Mouse (Mus musculus) gastrocnemius, adult 18-20 months (tissue): ENCODE data around the gene Myof. TPM values are rescaled to one million over a fixed set of nuclear protein-coding genes. Genes with fewer than 3 reads are reported as not detected.

Source experiments
- DNase-seq: peaks from one replicate; pipeline ENCODE4 v3.0.0; 2021; ENCODE audit warnings: low spot score
- total RNA-seq, 2 experiments: library from RNA; stranded (reverse); gene quantifications; 2 replicates each; pipeline ENCODE4 v1.2.3; 2021

Myof gene
- total RNA-seq, 2 experiments from 2014 or later: 4.1 to 5.3 TPM

DNA sequence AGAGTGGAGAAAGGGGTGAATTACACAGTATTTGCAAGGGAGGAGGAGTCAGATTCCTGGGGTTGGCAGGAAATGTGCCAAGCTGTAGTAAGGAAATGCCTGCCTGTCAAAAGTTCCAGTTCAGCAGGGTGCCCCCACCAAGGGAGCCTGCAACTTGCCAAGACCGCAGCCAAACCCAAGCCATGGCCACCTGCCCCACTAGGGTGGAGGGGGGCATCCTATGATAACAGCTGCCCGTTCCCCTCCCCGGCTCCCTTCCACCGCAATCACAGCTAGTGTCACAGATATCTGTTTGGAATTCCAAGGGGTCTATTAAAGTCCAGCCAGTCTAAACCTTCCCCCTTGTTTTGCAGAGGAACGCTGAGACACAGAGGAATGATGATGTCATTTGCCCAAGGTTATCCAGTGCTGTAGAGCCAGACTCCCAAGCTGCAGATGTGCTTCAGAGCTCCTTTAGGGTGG, 1.1 kb downstream of the Myof start:
- no peak for DNase-seq

DNA sequence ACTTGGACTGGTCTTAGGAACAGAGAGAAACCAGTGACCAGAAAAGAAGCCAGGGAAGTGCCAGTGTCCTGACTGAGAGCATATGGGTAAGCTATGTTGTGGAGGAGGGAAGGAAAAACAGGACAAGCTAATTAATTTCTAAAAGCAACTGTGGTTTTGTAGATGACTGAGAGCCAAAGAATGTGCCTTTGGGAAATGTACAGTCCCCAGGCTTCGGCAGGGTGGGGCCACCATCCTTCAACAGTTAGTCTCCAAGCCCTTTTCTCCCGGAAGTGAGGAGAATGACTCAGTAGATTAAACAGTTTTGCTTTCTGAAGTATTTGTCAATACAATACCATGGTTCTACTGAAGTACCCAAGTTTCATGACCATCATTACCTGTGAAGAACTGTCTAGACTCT, 5.1 kb downstream of the Myof start:
- no peak for DNase-seq

DNA sequence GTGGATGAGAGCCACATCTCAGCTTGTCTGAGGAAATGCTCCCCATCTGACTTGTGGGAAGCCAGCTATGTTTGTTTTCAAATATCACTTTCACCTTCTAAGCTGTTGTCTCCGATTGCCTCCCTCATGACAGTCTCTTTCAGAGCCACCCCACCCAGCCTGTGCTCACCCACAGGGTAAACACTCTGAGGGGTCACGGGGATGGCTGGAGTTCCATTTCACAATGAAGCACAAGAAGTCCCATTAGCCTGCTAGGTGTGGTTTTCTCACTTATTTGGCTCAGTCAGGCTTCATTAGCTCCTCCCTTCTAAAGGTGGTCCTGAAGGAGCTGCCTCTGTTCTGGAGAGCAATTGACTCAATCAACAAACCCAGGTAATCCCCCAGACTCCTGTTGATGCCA, 7.6 kb downstream of the Myof start:
- DNase-seq: no peak

DNA sequence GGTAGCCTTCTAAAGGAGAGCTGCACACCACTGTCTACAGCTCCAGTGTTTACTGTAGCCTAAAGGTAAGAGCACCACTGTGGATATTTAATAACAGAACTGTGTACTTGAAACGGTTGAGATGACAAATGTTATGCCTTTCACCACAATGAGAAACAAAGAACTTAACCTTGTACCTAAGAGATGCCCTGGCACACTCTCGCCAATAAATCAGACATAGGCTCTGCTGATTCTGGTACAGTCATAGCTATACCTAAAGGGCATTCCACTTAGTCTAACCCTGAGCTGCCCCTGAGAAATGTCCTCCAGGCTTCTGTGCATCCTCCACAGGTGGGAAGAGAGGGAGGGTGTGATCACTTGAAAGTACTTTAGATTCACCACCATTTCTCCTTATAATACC, 8.7 kb downstream of the Myof start:
- DNase-seq: no peak

DNA sequence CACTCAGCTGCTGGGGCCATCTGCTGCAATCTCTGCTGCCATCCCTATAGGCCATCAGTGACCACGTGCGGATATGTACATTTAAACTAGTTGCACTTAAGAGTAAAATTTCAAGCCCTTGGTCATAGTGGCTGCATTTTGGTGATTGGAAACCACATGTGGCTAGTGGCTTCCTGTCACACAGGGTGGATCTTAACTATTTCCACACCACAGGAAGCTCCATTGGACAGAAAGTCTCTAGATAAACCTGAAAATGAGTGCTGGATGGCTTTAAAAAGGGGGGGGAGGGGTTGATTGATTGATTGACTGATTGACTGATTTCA, 9.7 kb downstream of the Myof start:
- DNase-seq: no peak

DNA sequence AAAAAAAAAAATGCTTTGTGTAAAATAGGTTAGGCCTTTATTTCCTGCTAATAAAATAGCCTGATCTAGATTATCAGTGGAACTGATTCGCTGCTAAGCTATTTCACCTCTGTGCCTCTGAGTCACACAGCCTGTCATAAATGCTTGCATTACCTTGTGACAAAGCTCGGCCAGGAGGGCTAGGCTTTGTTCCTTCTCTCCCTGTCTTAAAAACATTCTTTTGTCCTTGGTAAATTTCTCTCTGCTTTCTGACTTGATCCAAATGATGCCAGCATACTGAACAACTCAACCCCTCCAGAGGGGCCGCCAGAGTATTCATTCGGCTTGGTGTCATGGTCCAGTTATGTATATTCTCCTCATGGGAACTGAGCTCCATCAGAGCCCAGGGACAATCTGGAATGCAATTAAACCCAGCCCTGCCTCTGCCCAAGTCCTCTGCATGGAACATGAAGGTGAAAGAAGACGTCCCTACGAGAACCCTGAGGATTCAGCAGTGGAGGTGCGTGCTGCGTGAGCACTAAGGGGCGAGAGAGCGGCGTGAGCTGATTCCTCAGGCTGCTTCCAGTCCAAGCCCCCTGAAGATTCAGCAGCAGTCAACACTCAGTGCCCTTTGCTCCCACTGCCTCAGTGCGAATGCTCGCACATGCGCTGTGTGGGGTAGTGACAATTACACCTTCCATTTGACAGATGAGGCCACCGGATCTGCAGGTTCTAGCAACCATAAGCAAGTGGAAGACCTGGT, 10.2 kb downstream of the Myof start:
- DNase-seq: no peak

DNA sequence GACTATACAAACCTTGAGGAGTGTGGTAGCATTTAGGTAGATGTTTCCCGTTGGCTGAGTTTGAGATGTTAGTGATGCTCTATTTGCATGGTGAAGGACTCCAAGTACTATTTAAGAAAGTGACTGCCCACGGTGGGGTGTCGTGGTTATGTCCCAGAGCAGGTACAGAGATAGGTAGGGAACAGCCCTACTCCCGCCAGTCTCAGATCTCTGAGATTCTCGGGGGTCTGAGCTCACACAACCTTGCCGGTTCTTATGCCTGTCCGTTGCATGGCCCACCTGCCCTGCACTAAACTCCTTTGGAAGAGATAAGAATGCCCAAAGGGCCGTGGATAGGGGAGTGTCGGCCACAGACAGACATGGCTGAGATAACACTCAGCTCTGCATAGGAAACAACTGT, 12.2 kb downstream of the Myof start:
- no peak for DNase-seq

DNA sequence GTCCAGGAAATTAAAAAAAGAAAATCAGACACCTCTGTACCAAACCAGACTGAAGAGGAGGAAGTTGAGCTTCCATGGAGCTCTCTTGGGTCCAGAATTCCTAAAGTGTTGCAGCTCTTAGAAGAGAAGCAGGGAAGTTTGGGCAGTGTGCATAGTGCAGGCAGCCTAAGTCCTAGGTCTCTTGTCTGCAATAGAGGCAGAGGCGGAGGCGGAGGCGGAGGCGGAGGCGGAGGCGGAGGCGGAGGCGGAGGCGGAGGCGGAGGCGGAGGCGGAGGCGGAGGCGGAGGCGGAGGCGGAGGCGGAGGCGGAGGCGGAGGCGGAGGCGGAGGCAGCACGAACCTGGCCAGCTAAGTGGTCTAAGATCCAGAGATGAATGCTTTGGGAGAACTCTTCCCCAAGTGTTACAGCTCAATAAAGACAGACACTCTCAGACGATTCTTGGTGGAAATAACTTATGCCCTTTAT, 12.7 kb downstream of the Myof start:
- DNase-seq: peak; percentile 51

DNA sequence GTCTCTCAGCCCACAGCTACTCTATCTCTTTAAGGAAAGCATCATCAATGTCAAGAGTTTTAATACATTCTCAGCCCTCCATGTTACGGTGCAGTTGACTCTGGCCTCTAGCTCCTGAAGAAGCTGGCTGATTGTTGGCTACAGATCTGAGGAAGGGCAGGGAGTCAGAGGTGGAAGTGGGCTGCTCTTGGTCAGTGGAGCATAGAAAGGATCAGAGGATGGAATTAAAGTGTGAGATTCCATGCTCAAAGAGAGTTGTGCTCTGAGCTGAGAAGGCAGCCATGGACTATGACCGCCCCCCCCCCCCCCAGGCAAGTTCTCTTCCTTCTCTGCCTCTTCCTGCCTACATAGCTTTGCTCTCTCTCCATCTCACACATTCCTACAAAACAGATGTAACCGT, 13.5 kb downstream of the Myof start:
- no peak for DNase-seq

DNA sequence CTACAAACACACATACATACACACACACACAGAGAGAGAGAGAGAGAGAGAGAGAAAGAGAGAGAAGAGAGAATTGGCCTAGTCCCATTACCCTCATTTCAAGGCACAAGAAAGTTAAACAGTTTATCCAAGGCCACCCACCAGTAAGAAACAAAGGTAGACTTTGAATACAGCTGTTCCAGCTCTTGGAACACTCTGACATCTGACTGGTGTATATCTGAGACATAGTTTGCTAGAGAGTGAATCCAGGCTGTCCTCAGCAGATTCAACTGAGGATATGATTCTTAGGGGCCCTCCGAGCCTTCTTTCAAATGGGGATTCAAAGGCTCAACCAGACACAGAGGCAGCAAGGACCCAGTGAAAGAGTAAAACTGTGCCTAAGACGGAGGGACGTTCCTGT, 14.1 kb downstream of the Myof start:
- no peak for DNase-seq

DNA sequence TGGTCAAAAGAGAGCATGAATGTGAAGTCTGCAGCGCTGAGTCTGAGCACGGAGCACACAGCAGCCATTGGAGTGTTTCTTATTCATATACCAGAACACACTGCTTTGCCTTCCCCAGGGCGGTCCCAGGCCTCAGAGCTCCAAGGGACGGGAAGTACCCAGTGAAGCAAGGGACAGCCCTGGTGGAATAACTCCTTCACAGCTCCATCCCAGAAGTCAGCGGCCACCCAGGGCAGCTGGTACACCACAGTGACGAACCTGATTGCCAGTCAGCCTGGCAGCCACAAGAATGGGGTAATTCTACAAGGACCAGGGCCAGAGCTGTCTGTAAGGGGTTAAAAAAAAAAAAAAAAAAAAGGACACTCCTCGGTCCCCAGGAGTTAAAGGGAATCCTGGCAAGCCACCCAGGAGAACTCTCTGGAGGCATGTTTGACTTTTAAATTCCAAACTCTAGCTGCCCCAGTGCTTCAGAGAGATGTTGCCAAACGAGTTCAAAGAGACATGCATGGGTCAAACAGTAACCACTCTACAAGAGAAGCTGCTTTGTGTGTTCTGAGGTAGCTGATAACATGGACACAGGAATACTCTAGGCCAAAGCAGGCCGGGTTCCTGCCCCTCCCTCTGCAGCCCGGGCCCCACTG, 15.4 kb downstream of the Myof start:
- peak; percentile 40 for DNase-seq

DNA sequence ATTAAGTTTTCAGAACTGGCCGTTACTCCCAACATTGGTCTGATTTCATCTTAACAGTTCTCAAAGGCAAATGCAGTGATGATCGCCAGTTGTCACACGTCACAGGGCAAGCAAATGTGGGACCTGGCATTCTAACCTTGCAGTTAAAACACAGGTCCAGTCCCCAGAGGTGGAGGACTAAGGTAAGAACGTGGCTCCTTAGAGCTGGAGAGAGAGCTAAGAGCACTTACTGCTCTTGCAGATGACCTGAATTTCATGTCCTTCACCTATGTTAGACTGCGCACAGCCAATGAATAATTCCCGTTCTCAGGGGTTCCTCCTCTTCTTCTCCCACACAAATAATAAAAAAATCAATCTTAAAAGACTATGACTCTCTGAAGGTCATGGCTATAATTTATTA, 16.0 kb downstream of the Myof start:
- no peak for DNase-seq

DNA sequence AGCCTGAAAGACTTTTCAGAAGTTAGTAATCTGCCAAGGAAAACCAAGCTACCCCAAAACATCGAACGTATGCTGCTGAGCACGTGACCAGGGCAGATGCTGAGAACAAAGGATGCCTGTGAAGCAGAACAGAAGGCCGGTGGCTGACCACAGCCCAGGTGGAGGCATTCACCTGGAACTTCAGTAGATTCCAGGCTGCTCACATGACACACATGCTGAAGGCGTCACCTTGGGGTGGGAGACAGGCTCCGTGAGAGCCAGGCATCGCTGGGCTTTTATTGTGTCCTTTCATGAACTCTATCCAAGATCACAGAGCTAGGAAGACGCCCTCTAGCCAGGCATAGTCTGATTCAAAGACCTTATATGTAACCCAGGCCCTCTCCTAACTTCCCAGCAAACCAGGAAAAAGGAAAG, 17.2 kb downstream of the Myof start:
- no peak for DNase-seq

DNA sequence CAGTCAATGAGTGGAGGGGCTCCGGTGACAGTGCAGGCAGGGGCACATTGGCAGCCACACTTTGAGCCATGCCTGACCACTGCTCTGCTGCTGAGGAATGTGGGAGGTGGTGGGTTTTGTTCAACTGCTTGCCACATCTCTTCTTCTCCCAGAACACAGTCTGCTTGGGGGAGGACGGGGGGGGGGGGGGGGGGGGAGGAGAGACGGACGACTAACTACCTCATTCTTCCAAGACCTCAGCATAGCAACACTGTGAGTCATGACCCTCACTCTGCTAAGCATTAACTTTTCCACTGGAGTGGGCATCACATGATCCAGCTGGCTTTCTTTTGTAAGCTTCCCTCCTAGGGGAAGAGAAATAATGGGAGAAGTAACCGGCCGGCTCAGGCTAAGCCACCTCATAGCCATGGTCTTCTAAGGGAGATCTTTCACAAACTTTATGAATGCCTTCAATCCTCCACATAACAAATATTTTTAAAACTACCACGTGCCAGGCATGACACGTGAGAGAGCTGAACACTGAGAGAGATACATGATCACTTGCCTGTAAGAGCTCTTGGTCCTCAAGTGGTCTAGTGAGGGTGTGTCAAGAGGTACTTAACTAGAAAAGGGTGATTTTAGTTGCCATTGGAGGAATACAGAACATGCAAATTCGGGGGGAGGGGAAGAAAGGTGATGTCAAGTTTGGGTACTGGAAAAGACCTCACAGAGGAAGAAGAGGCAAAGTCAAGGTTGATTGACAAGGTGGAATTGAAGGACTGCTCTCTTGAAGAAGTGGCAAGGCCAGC, 17.9 kb downstream of the Myof start:
- peak; percentile 57 for DNase-seq

DNA sequence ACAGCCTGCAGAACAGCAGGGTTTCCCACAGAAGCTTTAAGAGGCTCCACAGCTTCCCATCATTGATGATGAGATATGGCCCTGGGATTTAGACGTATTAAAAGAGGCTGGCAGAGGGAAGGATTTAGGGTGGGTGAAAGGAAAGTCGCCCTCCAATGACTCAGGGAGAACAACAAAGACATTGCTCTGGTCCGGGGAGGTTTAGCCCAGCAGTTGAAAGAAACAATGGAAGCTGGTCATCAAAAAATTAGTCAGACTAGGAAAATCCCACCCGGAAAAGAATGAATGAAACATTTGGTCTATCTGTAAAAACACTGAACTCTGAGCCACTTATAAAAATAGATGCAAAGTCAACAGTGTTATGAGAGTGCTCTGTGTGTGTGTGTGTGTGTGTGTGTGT, 19.8 kb downstream of the Myof start:
- DNase-seq: no peak

DNA sequence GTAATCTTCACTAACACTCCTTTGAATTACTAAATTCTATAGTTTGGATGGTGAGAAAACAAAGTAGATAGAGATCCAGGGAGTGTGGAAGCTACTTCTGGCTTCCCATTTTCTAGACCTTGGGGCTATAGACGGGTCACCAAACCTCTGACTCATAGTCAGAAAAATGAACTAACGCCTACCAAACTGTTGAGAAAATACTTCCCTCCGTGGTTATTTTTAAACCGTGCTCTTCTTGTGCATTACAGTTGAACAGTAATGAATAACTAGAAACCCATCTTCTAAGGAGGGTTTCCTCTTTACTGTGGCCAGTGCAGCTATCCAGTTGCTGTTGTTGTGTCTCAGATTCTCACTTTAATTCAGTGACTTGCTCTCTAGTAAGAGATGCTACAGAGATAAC, 20.7 kb downstream of the Myof start:
- no peak for DNase-seq

DNA sequence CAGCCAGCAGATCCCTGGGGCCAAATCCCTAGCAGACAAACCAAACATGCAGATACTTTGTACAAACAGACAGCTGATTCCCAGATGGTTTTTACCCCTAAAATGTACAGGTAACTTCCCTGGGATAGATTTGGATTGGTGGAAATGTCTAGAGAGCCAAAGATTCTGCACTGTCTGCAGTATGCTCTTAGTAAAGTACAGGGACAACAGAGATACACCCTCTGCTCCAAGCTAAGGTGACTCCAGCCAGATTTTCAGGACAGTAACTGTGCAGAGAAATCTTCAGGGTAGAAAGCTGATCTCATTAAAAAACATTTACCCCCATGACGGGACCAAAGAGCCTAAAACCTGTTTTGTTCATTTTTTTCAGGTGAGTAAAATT, 27.5 kb downstream of the Myof start:
- DNase-seq: no peak

DNA sequence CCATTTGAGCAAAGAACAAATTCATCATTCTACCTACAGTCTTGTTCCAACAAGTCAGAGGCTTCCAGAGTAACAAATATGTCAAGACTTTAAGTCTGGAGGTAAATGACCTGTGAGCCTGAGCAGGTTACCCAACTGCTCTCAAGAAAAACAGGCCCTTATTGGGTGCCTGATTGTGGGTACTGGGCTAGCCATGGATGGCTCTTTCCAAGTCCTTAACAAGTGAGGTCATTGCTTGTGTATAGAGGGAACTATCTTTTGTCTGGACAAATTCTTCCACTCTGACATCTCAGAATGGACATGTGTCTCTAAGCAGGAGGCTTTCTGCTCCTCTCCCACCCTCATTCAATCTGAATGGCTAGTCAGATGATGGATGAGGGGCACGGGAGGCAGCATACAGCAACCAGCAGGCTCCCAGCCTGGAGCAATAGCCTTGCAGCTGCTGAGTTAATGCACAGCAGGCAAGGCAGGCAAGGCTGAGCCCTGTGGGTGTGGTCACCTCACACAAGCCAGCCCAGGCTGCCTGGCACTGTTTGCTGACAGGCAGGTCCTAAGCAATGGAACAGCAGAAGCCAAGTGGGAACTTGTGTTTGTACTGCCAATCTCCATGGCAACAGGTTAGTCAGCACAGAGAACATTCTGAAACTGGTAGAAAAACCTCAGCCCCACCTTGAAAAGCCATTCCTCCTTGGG, 28.1 kb downstream of the Myof start:
- DNase-seq: peak; percentile 78

DNA sequence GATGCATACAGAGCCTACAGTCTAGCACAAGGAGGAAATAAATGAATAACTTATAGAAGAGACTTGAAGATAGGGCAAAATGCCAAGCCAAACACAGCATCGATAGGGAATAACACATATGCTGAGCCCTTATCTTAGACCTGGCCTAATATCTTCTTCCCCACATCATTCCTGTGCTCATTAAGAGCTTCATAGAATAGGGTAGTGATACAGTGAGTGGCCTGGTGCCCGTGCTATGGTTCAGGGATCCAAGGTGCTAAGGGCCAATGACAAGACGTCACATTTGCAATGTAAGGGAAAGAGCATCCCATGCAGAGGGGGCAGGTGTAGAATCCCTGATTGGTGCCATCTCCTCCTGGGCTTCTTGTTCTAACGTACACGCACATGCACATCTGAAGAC, 28.9 kb downstream of the Myof start:
- DNase-seq: no peak

DNA sequence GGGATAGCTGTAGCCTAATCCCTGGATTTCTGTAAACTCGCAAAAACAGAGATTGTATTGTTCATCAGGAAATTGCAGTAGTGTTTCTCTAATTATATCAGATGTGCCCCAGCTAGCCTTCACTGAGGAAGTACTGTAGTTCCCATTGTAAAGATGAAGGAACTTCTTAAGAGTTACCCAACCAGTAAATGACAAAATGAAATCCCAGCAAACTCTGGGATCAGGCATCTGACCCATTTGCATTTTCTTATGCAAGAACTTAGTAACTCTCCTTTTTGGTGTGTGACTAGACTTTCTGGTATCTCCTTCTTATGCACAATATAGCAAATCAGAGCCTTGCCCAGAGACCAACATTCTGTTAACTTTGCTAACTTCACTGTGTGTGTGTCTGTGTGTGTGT, 32.0 kb downstream of the Myof start:
- DNase-seq: no peak

DNA sequence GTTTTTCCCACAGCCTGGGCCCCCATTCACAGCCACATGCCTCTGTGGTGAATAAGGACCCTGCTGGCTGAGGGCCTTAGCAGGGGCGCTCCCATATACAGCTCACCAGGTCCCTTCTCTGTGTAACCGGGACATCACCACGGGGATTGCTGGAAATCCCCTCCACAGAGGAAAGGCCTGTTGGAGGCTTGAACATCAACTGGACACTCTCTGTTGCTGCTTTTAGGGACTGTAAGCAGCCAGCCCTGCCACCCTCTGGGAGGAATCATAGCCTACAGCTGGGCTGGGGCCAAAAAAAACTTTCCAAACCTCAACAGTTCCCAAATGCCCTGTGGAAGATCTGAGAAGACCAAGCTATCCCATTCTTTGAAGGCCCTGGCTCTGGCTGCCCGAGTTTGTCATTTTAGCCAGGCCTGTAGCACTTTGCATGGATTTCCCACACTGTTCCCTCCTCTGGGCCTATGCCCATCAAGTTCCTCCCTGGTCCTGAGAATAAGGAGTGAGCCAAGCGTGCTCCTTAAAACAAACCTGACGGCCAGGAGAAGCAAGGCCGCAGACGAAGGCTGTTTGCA, 38.5 kb downstream of the Myof start:
- no peak for DNase-seq
